Mouse (Mus musculus): Measurements from ENCODE around the gene Gm20422.

Gm20422 gene

GRCm38 (mm10) chr8:69774503-69775148 lies at the start of gene Gm20422:
Gene Gm20422 (minus strand): TSS chr8:69774886.
- DNase-seq = peak; percentile 92

GRCm38 (mm10) chr8:69822386-69823191 lies 47.9 kb upstream of the Gm20422 start, which contains the start of gene Lpar2:
Gene Lpar2 (plus strand): TSS chr8:69822429.
- DNase-seq = peak; percentile 79

- peak; percentile 39 for DNase-seq
These were observed 47.3 kb upstream of the Gm20422 start for GRCm38 (mm10) chr8:69821971-69822385.

GRCm38 (mm10) chr8:69820466-69820865 lies 45.8 kb upstream of the Gm20422 start:
- DNase-seq = peak; percentile 72

- DNase-seq = peak; percentile 47
These were observed 40.7 kb upstream of the Gm20422 start for GRCm38 (mm10) chr8:69815396-69815795.

GRCm38 (mm10) chr8:69814881-69815280 lies 40.2 kb upstream of the Gm20422 start:
- no peak for DNase-seq

GRCm38 (mm10) chr8:69809820-69810219 lies 35.1 kb upstream of the Gm20422 start:
- DNase-seq = no peak

GRCm38 (mm10) chr8:69808864-69809403 lies 34.2 kb upstream of the Gm20422 start:
- no peak for DNase-seq

- DNase-seq = peak; percentile 87
These were observed 33.6 kb upstream of the Gm20422 start, which contains the start of gene Gmip for GRCm38 (mm10) chr8:69808094-69808863. Gene Gmip (plus strand): TSS chr8:69808679.

GRCm38 (mm10) chr8:69807236-69807635 lies 32.5 kb upstream of the Gm20422 start:
- DNase-seq = no peak

- DNase-seq = no peak
These were observed 30.8 kb upstream of the Gm20422 start for GRCm38 (mm10) chr8:69805491-69805890.

GRCm38 (mm10) chr8:69805086-69805485 lies 30.4 kb upstream of the Gm20422 start:
- DNase-seq = no peak

- DNase-seq = no peak
These were observed 29.9 kb upstream of the Gm20422 start for GRCm38 (mm10) chr8:69804537-69804936.

GRCm38 (mm10) chr8:69803366-69803765 lies 28.7 kb upstream of the Gm20422 start:
- no peak for DNase-seq

GRCm38 (mm10) chr8:69802216-69802615 lies 27.5 kb upstream of the Gm20422 start:
- DNase-seq = no peak

GRCm38 (mm10) chr8:69801796-69802195 lies 27.1 kb upstream of the Gm20422 start:
- no peak for DNase-seq

- no peak for DNase-seq
These were observed 25.3 kb upstream of the Gm20422 start for GRCm38 (mm10) chr8:69799946-69800345.

- no peak for DNase-seq
These were observed 24.6 kb upstream of the Gm20422 start for GRCm38 (mm10) chr8:69799261-69799660.

- DNase-seq = no peak
These were observed 23.0 kb upstream of the Gm20422 start for GRCm38 (mm10) chr8:69797661-69798060.

- DNase-seq = no peak
These were observed 22.1 kb upstream of the Gm20422 start for GRCm38 (mm10) chr8:69796721-69797345.

GRCm38 (mm10) chr8:69794901-69795300 lies 20.2 kb upstream of the Gm20422 start:
- DNase-seq = no peak

GRCm38 (mm10) chr8:69794096-69794495 lies 19.4 kb upstream of the Gm20422 start:
- no peak for DNase-seq

- no peak for DNase-seq
These were observed 19.0 kb upstream of the Gm20422 start for GRCm38 (mm10) chr8:69793666-69794065.

All from kidney, adult 18-20 months (tissue).